Mouse (Mus musculus): ENCODE results near the gene Gm21874.
"Not testable (repeated sequence)": the region's sequence is repeated elsewhere in the genome, so short reads cannot be mapped to it uniquely, and the experiment has no call there.

Gm21874 gene

DNA sequence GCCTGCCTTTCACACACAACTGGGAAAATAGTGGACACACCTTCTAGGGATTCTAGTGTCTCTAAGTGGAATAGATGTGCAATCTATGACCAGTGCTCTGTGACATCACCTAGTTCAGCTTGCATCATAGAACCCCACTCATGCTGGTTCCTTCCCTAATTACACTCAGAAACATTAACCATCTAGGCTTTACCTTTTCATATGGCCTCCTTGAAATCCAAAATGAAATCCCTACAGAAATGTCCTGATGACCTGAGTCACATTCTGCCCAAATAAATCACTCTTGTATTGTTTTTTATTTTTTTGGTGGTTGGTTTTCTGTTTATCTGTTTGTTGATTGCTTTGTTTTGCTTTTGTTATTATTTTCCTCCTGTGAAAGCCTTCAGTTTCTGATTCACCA is at the start of gene Gm21874:
TSS of gene Gm21874 (minus strand) at position 101 of the 400 bp plus-strand sequence.
- not testable (repeated sequence) for DNase-seq (ENCODE audit: low read depth)

Measured in 416B (cell line).